Mouse (Mus musculus): ENCODE measurements at regions not wholly inside any gene's neighbourhood (a gene's known extent, or its start where the extent isn't known, plus 50 kb on each side); places are given as distances from the start of the nearest gene placed in this dataset.

- no peak for DNase-seq
These were observed 55.0 kb upstream of the Slit3 start for GRCm38 (mm10) chr11:35065959-35066414.

- DNase-seq, result no peak
These were observed 63.2 kb upstream of the Slit3 start for GRCm38 (mm10) chr11:35057791-35058190.

- DNase-seq, result no peak
These were observed 65.4 kb upstream of the Slit3 start for GRCm38 (mm10) chr11:35055496-35056125.

- no peak for DNase-seq
These were observed 67.4 kb upstream of the Slit3 start for GRCm38 (mm10) chr11:35053613-35053950.

- DNase-seq, result no peak
These were observed 68.0 kb upstream of the Slit3 start for GRCm38 (mm10) chr11:35052856-35053612.

- no peak for DNase-seq
These were observed 71.3 kb upstream of the Slit3 start for GRCm38 (mm10) chr11:35049663-35050215.

GRCm38 (mm10) chr11:35044659-35045058, 76.4 kb upstream of the Slit3 start:
- no peak for DNase-seq

GRCm38 (mm10) chr11:35024448-35024847, 96.6 kb upstream of the Slit3 start:
- DNase-seq, result no peak

- DNase-seq, result no peak
These were observed 97.2 kb upstream of the Slit3 start for GRCm38 (mm10) chr11:35023813-35024212.

- DNase-seq, result no peak
These were observed 98.9 kb upstream of the Slit3 start for GRCm38 (mm10) chr11:35021990-35022625.

GRCm38 (mm10) chr11:35016998-35017397, 104.0 kb upstream of the Slit3 start:
- no peak for DNase-seq

- DNase-seq, result no peak
These were observed 109.2 kb upstream of the Slit3 start for GRCm38 (mm10) chr11:35011521-35012476.

- no peak for DNase-seq
These were observed 114.1 kb upstream of the Slit3 start for GRCm38 (mm10) chr11:35006773-35007567.

- no peak for DNase-seq
These were observed 115.9 kb upstream of the Slit3 start for GRCm38 (mm10) chr11:35005143-35005542.

GRCm38 (mm10) chr11:35004431-35004830, 116.6 kb upstream of the Slit3 start:
- no peak for DNase-seq

GRCm38 (mm10) chr11:35003956-35004355, 117.1 kb upstream of the Slit3 start:
- DNase-seq, result no peak

GRCm38 (mm10) chr11:34997906-34998305, 123.1 kb upstream of the Slit3 start:
- DNase-seq, result no peak

GRCm38 (mm10) chr11:34995515-34995914, 125.5 kb upstream of the Slit3 start:
- DNase-seq, result no peak

GRCm38 (mm10) chr11:34982775-34983457, 138.1 kb upstream of the Slit3 start:
- no peak for DNase-seq

GRCm38 (mm10) chr11:34980210-34980609, 140.8 kb upstream of the Slit3 start:
- no peak for DNase-seq

GRCm38 (mm10) chr11:34977861-34978260, 143.2 kb upstream of the Slit3 start:
- peak; percentile 2 for DNase-seq
